Mouse (Mus musculus) small intestine, adult 2 months (tissue): ENCODE results near the gene Ccdc30.

Experiments used
- CTCF ChIP-seq: fragments of 200-500 bp; IDR thresholded peaks from 2 replicates; pipeline ENCODE4 v1.5.1; 2012; ENCODE audit warnings: low read depth, mild to moderate bottlenecking, control low read depth, inconsistent platforms, low read length, moderate library complexity, mixed read lengths; ENCODE audit not compliant: insufficient replicate concordance, insufficient read length; ENCODE audit errors: extremely low read depth
- POLR2A ChIP-seq: fragments of 200-500 bp; IDR thresholded peaks from 2 replicates; pipeline ENCODE4 v1.6.1; 2012; ENCODE audit warnings: low read depth, mild to moderate bottlenecking, control low read depth, inconsistent platforms, low read length, moderate library complexity

DNA sequence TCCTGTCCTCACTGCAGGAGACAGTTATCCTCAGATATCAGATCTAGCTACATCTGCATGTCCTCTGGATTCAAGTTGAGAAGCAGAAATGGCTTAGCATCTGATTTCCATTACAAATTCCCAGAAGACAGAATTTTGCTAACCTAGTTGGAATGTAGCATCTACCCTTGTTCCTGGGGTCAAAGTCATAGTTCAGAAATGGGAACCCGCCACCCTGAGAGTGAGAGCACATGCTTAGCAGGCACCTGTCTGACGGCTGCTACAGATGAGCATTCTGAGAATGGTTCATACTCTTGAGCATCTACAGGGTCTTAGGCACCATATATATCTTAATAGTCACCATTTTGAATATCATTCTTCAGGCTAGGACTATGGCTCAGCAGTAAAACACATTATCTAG, 22.6 kb upstream of the Ccdc30 start:
- TF ChIP-seq CTCF, result no peak
- TF ChIP-seq POLR2A, result no peak
